Mouse (Mus musculus): ENCODE measurements around the gene Gm28051. TPM values are rescaled to one million over a fixed set of nuclear protein-coding genes. Genes with fewer than 3 reads are reported as not detected.

Gm28051 gene
- total and polyA plus RNA-seq, 3 experiments = not detected

DNA sequence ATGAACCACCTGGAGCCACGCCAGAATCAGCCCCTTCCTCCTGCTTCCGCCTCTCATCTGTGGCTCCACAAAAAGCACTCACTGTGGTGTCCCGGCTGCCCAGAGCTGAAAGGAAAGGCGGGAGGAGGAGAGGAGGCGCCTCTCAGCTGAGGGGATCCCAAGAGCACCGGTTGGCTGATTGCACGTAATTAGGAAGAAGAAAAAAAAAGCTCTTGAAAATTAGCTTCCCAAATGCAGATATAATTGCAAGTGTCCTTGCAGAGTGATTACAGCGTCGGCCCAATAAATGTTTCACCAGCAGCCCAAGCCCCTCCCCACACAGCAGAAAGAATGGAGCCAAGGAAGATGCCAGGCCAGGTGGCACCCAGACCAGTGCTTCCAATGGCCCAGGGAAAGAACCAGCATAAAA is 72.0 kb downstream of the Gm28051 start:
- peaks cover 0 to 7% of the 10 kb centered on the region in 2 experiments; a peak in 2 of 4 replicates for H3K36me3 ChIP-seq (ENCODE audit: control insufficient read depth in 1 of 2, insufficient read depth in 2 of 2, low read length in 2 of 2)
- no peak overlapping the region for H3K9ac ChIP-seq (ENCODE audit: control insufficient read depth, low read depth, low read length, poor library complexity, severe bottlenecking)
- peaks cover 1% of the 10 kb centered on the region; the same call in 1 of the 2 replicates for H3K79me2 ChIP-seq (ENCODE audit: control insufficient read depth, insufficient read depth, low read length, poor library complexity)
- no peaks in the 10 kb centered on the region for H3K27me3 ChIP-seq (ENCODE audit: control insufficient read depth in 1 of 2, insufficient read depth in 2 of 2, low read length in 2 of 2)
- no peak for DNase-seq (ENCODE audit: low read depth, low spot score)
- TF ChIP-seq CTCF (IDR thresholded peaks at IDR 0.05 in 2 of 3, conservative IDR thresholded peaks at IDR 0.05 in 1 of 3; ENCODE audit: control insufficient read depth in 1 of 3, insufficient read depth in 1 of 3, low read depth in 2 of 3, low read length in 3 of 3, poor library complexity in 1 of 3, severe bottlenecking in 1 of 3) (no peak), ZMIZ1 (IDR thresholded peaks at IDR 0.05; ENCODE audit: low read depth, low read length) (no peak), POLR2AphosphoS5 (IDR thresholded peaks at IDR 0.05; ENCODE audit: borderline replicate concordance, low read depth, low read length) (no peak), CHD1 (IDR thresholded peaks at IDR 0.05; ENCODE audit: low read depth, low read length) (no peak), MXI1 (IDR thresholded peaks at IDR 0.05; ENCODE audit: low read depth, low read length) (no peak), ZNF384 (IDR thresholded peaks at IDR 0.05; ENCODE audit: low read depth, low read length) (no peak), ELF1 (IDR thresholded peaks at IDR 0.05; ENCODE audit: low read depth, low read length) (no peak)
- no peaks in the 10 kb centered on the region for H3K9me3 ChIP-seq (replicated peaks; ENCODE audit: insufficient read depth, low read length)
- peaks cover 3 to 7% of the 10 kb centered on the region in 2 experiments for H3K4me1 ChIP-seq (ENCODE audit: control insufficient read depth in 1 of 2, insufficient read depth in 2 of 2, low read length in 2 of 2)
- H3K27ac ChIP-seq (ENCODE audit: control insufficient read depth, low read depth, low read length) = no peak overlapping the region
- H3K4me3 ChIP-seq (ENCODE audit: control insufficient read depth in 1 of 2, insufficient read depth in 1 of 2, low read depth in 2 of 2, low read length in 2 of 2) = no peak overlapping the region

GRCm38 (mm10) chr12:102684720-102685386 is 72.7 kb downstream of the Gm28051 start:
- DNase-seq (ENCODE audit: low read depth, low spot score) = no peak
- Histone ChIP-seq H3K27ac (ENCODE audit: control insufficient read depth, low read depth, low read length) (no peak overlapping the region), H3K9me3 (replicated peaks; ENCODE audit: insufficient read depth, low read length) (no peaks in the 10 kb centered on the region), H3K36me3 (ENCODE audit: control insufficient read depth in 1 of 2, insufficient read depth in 2 of 2, low read length in 2 of 2) (peaks cover 0 to 2% of the 10 kb centered on the region in 2 experiments; a peak in 1 of 4 replicates), H3K27me3 (ENCODE audit: control insufficient read depth in 1 of 2, insufficient read depth in 2 of 2, low read length in 2 of 2) (no peaks in the 10 kb centered on the region), H3K4me3 (ENCODE audit: control insufficient read depth in 1 of 2, insufficient read depth in 1 of 2, low read depth in 2 of 2, low read length in 2 of 2) (no peak overlapping the region), H3K79me2 (ENCODE audit: control insufficient read depth, insufficient read depth, low read length, poor library complexity) (peaks cover 1% of the 10 kb centered on the region; the same call in 1 of the 2 replicates), H3K9ac (ENCODE audit: control insufficient read depth, low read depth, low read length, poor library complexity, severe bottlenecking) (no peak overlapping the region), H3K4me1 (ENCODE audit: control insufficient read depth in 1 of 2, insufficient read depth in 2 of 2, low read length in 2 of 2) (peaks cover 0 to 3% of the 10 kb centered on the region in 2 experiments; a peak in 2 of 4 replicates)
- no peak for TF ChIP-seq SIN3A (IDR thresholded peaks at IDR 0.05; ENCODE audit: low read length)

GRCm38 (mm10) chr12:102683979-102684378 is 73.6 kb downstream of the Gm28051 start:
- Histone ChIP-seq H3K36me3 (ENCODE audit: control insufficient read depth in 1 of 2, insufficient read depth in 2 of 2, low read length in 2 of 2) (no peaks in the 10 kb centered on the region), H3K27ac (ENCODE audit: control insufficient read depth, low read depth, low read length) (no peak overlapping the region), H3K4me3 (ENCODE audit: control insufficient read depth in 1 of 2, insufficient read depth in 1 of 2, low read depth in 2 of 2, low read length in 2 of 2) (no peak overlapping the region), H3K9me3 (replicated peaks; ENCODE audit: insufficient read depth, low read length) (no peaks in the 10 kb centered on the region), H3K27me3 (ENCODE audit: control insufficient read depth in 1 of 2, insufficient read depth in 2 of 2, low read length in 2 of 2) (no peaks in the 10 kb centered on the region), H3K79me2 (ENCODE audit: control insufficient read depth, insufficient read depth, low read length, poor library complexity) (no peaks in the 10 kb centered on the region), H3K4me1 (ENCODE audit: control insufficient read depth in 1 of 2, insufficient read depth in 2 of 2, low read length in 2 of 2) (no peaks in the 10 kb centered on the region), H3K9ac (ENCODE audit: control insufficient read depth, low read depth, low read length, poor library complexity, severe bottlenecking) (no peak overlapping the region)
- no peak for DNase-seq (ENCODE audit: low read depth, low spot score)
- no peak for TF ChIP-seq ETS1 (IDR thresholded peaks at IDR 0.05; ENCODE audit: low read depth, low read length)
- no peak for TF ChIP-seq TBP (IDR thresholded peaks at IDR 0.05; ENCODE audit: low read depth, low read length)
- TF ChIP-seq EP300 (IDR thresholded peaks at IDR 0.05; ENCODE audit: low read depth in 1 of 2, low read length in 2 of 2) = no peak
- no peak for TF ChIP-seq UBTF (IDR thresholded peaks at IDR 0.05; ENCODE audit: borderline replicate concordance, insufficient read depth, low read depth, low read length)
- TF ChIP-seq CTCF (IDR thresholded peaks at IDR 0.05 in 2 of 3, conservative IDR thresholded peaks at IDR 0.05 in 1 of 3; ENCODE audit: control insufficient read depth in 1 of 3, insufficient read depth in 1 of 3, low read depth in 2 of 3, low read length in 3 of 3, poor library complexity in 1 of 3, severe bottlenecking in 1 of 3) = no peak
- TF ChIP-seq NELFE (IDR thresholded peaks at IDR 0.05; ENCODE audit: low read depth, low read length) = no peak
- no peak for TF ChIP-seq CHD2 (IDR thresholded peaks at IDR 0.05; ENCODE audit: low read length)
- TF ChIP-seq MAZ (IDR thresholded peaks at IDR 0.05; ENCODE audit: low read depth, low read length) = no peak
